Mouse (Mus musculus): ENCODE data around the gene Dlg2.

DNA sequence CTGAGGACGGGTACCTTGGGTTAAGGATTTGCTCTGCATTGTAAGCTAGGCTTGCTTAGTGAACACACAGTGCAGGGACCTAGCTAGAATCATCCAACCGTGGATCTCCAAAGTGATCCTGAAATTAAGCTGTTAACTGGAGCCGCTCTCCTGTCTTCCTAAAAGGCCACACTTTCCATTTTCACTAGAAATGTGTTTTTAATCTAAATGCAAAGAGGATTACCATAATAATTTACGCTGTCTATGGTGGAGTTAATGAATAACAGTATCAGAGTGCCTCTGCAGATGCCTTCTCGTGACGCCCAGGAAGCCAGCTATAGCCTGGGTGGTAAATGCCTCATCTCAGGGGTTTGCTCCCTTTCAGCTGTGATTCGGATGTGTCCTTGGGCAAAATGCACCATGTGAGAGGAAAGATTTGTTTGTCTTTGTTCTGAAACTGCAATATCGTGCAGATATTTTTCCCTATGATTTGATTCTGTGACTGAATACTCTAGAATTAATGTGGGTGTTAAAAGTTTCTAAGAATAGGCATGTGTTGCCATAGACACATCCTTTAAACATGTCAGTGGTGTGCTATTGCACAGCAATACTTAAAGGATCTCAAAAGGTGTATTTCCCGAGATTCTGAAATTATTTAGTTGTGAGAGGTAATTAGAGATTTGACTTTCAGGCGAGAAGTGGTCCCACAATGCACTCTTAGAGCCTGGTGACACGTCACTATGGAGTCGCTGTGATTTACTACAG lies 587.0 kb downstream of the Dlg2 start:
- no peak for TF ChIP-seq CTCF (IDR thresholded peaks at IDR 0.05; ENCODE audit: low read depth, low read length)
- no peak for TF ChIP-seq POLR2A (IDR thresholded peaks at IDR 0.05; ENCODE audit: borderline replicate concordance, low read depth, low read length)

All from bone marrow macrophage, adult 2 months (primary cell).